Mouse (Mus musculus) liver, embryonic 12.5 days (tissue): ENCODE measurements around the gene 4930523C07Rik. TPM values are rescaled to one million over a fixed set of nuclear protein-coding genes. Genes with fewer than 3 reads are reported as not detected.

Experiments used
- polyA plus RNA-seq: library from polyadenylated mRNA; unstranded; fragments of >200 nt; fragmentation: Nextera tagmentation; extraction: Ambion mirVana; gene quantifications from 2 replicates; pipeline ENCODE4 v1.2.1, GENCODE M21; 2016

4930523C07Rik gene
- polyA plus RNA-seq, 1 experiment from 2014 or later = 26.5 TPM

Other genes with a start within 250 kb of the 4930523C07Rik start
- 0.02 TPM in 2 replicates for gene Tnn, start 109.2 kb downstream of the 4930523C07Rik start, polyA plus RNA-seq
- 242 and 262 TPM in 2 replicates for gene Mrps14, start 150.8 kb downstream of the 4930523C07Rik start, polyA plus RNA-seq
- gene Cacybp, start 168.5 kb downstream of the 4930523C07Rik start, polyA plus RNA-seq = 279 and 282 TPM in 2 replicates